Mouse (Mus musculus) Patski (cell line): Measurements from ENCODE around the gene Sat2. TPM values are rescaled to one million over a fixed set of nuclear protein-coding genes. Genes with fewer than 3 reads are reported as not detected.

Experiments
- ATAC-seq: fragments of 100-300 bp; one replicate; pipeline ENCODE4 v1.8.0; 2021
- CTCF ChIA-PET: fragments of 350-600 bp; sonication (Branson Sonifier 250); formaldehyde crosslinking; loops from one replicate; lab custom pipeline; 2022; ENCODE audit warnings: inconsistent platforms; lab: Charles Lee
- POLR2A ChIA-PET: fragments of 350-600 bp; sonication (Branson Sonifier 250); formaldehyde crosslinking; loops from one replicate; lab custom pipeline; 2022; ENCODE audit warnings: antibody characterized with exemption, inconsistent platforms; lab: Charles Lee
- DNase-seq: peaks from one replicate; pipeline ENCODE4 v3.0.0-alpha.2; 2011; ENCODE audit warnings: low read depth, low spot score
- H3K27me3 ChIP-seq: fragments of 371-371 bp; one replicate; pipeline ENCODE4 v1.5.1; 2021
- CTCF ChIP-seq: fragments of 100-300 bp; IDR thresholded peaks from one replicate; pipeline ENCODE4 v1.5.1; 2021
- in situ Hi-C: fragments of 300-500 bp; cut with MboI; formaldehyde crosslinking; loops from 3 replicates; pipeline ENCODE4 v1.11.1; 2018; ENCODE audit warnings: low pct_unique_long_range_greater_than_20kb, mixed read lengths
- polyA plus RNA-seq: library from polyadenylated mRNA; unstranded; gene quantifications from one replicate; pipeline ENCODE4 v1.2.3, GENCODE M21; 2021

Gene Sat2
- polyA plus RNA-seq, 1 experiment from 2014 or later = 5.2 TPM

GRCm38 (mm10) chr11:69665961-69666664 is 44.3 kb downstream of the Sat2 start, which contains the start of gene Cd68:
Cd68 (minus strand) TSS chr11:69666153.
- ChIA-PET CTCF (no interaction called here), POLR2A (interaction anchor here (0.6 kb wide), 2 partner anchors 30 to 264 kb away, joined by 3 to 5 read pairs; no protein-coding TSS in a partner anchor)
- peak; percentile 10 for ATAC-seq
- H3K27me3 ChIP-seq = no peaks in the 10 kb centered on the region
- no peak for DNase-seq
- no peak for TF ChIP-seq CTCF
- in situ Hi-C loops = no loop called here

- no peaks in the 10 kb centered on the region for H3K27me3 ChIP-seq
- TF ChIP-seq CTCF = no peak
- in situ Hi-C loops = no loop called here
These were observed 44.8 kb downstream of the Sat2 start for GRCm38 (mm10) chr11:69666665-69667005.

GRCm38 (mm10) chr11:69670786-69671725 is 49.2 kb downstream of the Sat2 start:
- DNase-seq (no peak), ATAC-seq (peak; percentile 40)
- no peak for TF ChIP-seq CTCF
- CTCF ChIA-PET = no interaction called here
- no peaks in the 10 kb centered on the region for H3K27me3 ChIP-seq
- in situ Hi-C loops = loop anchor here (5.0 kb wide), 1 partner anchor 259 kb away; the partner anchor contains the start of gene Kdm6b
- POLR2A ChIA-PET = interaction anchor here (1.2 to 2.0 kb wide), 2 partner anchors 9 to 26 kb away, joined by 3 to 5 read pairs; partner anchors contain the start of gene Mpdu1

More at GRCm38 (mm10) chr11:69666665-69667005, 44.8 kb downstream of the Sat2 start:
- DNase-seq (no peak), ATAC-seq (no peak)
- ChIA-PET CTCF (no interaction called here), POLR2A (no interaction called here)

- DNase-seq (no peak), ATAC-seq (no peak)
- POLR2A ChIA-PET = interaction anchor here (2.0 kb wide), 1 partner anchor 9 kb away, joined by 5 read pairs; the partner anchor contains the start of gene Mpdu1
These were observed 49.9 kb downstream of the Sat2 start for GRCm38 (mm10) chr11:69671726-69672124.

GRCm38 (mm10) chr11:69672211-69672706 is 50.4 kb downstream of the Sat2 start, which contains the start of gene Eif4a1:
Eif4a1 (minus strand) TSS chr11:69672423.
- no peaks in the 10 kb centered on the region for H3K27me3 ChIP-seq
- in situ Hi-C loops = loop anchor here (5.0 kb wide), 1 partner anchor 260 kb away; the partner anchor contains the start of gene Kdm6b
- ChIA-PET POLR2A (interaction anchor here (2.0 kb wide), 1 partner anchor 10 kb away, joined by 5 read pairs; the partner anchor contains the start of gene Mpdu1), CTCF (no interaction called here)
- peak; percentile 100 for DNase-seq
- no peak for TF ChIP-seq CTCF
- ATAC-seq = peak; percentile 95

More at GRCm38 (mm10) chr11:69671726-69672124, 49.9 kb downstream of the Sat2 start:
- CTCF ChIA-PET = no interaction called here
- no peaks in the 10 kb centered on the region for H3K27me3 ChIP-seq
- TF ChIP-seq CTCF = no peak
- in situ Hi-C loops = loop anchor here (5.0 kb wide), 1 partner anchor 259 kb away; the partner anchor contains the start of gene Kdm6b

Other genes starting within 250 kb of the Sat2 start
- gene Naa38, start 226.5 kb upstream of the Sat2 start, polyA plus RNA-seq = 128 TPM
- 28.1 TPM for gene Cyb5d1, start 226.4 kb upstream of the Sat2 start, polyA plus RNA-seq
- gene Tmem88, start 223.8 kb upstream of the Sat2 start, polyA plus RNA-seq = 0.18 TPM
- 26.6 TPM for gene Kdm6b, start 208.3 kb upstream of the Sat2 start, polyA plus RNA-seq
- 1.4 TPM for gene Dnah2, start 72.9 kb upstream of the Sat2 start, polyA plus RNA-seq
- 0.27 TPM for gene Efnb3, start 61.8 kb upstream of the Sat2 start, polyA plus RNA-seq
- gene Wrap53, start 41.8 kb upstream of the Sat2 start, polyA plus RNA-seq = 11.4 TPM
- gene Trp53, start 41.7 kb upstream of the Sat2 start, polyA plus RNA-seq = 92.8 TPM
- 0.80 TPM for gene Atp1b2, start 16.1 kb upstream of the Sat2 start, polyA plus RNA-seq
- gene Shbg, start 4.1 kb upstream of the Sat2 start, polyA plus RNA-seq = not detected
- gene Fxr2, start 11.0 kb downstream of the Sat2 start, polyA plus RNA-seq = 82.4 TPM
- gene Sox15, start 33.3 kb downstream of the Sat2 start, polyA plus RNA-seq = 0.15 TPM
- 84.1 TPM for gene Mpdu1, start 40.6 kb downstream of the Sat2 start, polyA plus RNA-seq
- gene Cd68, start 44.1 kb downstream of the Sat2 start, polyA plus RNA-seq = 4.4 TPM
- 592 TPM for gene Eif4a1, start 50.4 kb downstream of the Sat2 start, polyA plus RNA-seq
- 116 TPM for gene Senp3, start 60.1 kb downstream of the Sat2 start, polyA plus RNA-seq
- 5.0 TPM for gene Tnfsf13, start 63.8 kb downstream of the Sat2 start, polyA plus RNA-seq
- 26.6 TPM for gene Tnfsf12, start 73.8 kb downstream of the Sat2 start, polyA plus RNA-seq
- gene Tnfsfm13, start 74.1 kb downstream of the Sat2 start, polyA plus RNA-seq = 7.2 TPM
- 96.2 TPM for gene Polr2a, start 136.6 kb downstream of the Sat2 start, polyA plus RNA-seq
- 0.32 TPM for gene Slc35g3, start 139.9 kb downstream of the Sat2 start, polyA plus RNA-seq
- 36.9 TPM for gene Zbtb4, start 143.9 kb downstream of the Sat2 start, polyA plus RNA-seq
- gene Chrnb1, start 173.9 kb downstream of the Sat2 start, polyA plus RNA-seq = 27.7 TPM
- 0.03 TPM for gene Fgf11, start 179.8 kb downstream of the Sat2 start, polyA plus RNA-seq
- gene Tmem102, start 183.6 kb downstream of the Sat2 start, polyA plus RNA-seq = 1.1 TPM
- gene Gm39566, start 193.3 kb downstream of the Sat2 start, polyA plus RNA-seq = not detected
- gene Spem2, start 196.4 kb downstream of the Sat2 start, polyA plus RNA-seq = not detected
- gene Spem1, start 200.2 kb downstream of the Sat2 start, polyA plus RNA-seq = 0.09 TPM
- 35.0 TPM for gene Nlgn2, start 215.8 kb downstream of the Sat2 start, polyA plus RNA-seq
- 158 TPM for gene Tmem256, start 216.5 kb downstream of the Sat2 start, polyA plus RNA-seq
- gene Plscr3, start 224.4 kb downstream of the Sat2 start, polyA plus RNA-seq = 82.9 TPM
- gene Tnk1, start 236.7 kb downstream of the Sat2 start, polyA plus RNA-seq = not detected